Mouse (Mus musculus): Measurements from ENCODE around the gene Sema4b.

DNA sequence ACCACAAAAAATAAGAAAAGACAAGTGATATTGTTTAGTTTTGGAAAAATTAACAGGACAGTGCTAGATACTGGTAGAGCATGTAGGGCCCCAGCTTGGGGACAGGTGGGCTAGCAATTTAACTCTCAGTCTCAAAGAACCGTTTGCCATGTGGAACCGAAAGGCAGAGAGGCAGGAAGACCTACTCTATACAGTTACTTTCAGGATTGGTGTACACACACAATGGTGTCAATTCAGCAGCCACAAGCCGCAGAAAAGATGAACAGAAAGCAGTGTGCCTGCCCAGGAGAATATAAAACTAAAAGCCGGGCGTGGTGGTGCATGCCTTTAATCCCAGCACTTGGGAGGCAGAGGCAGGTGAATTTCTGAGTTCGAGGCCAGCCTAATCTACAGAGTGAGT is 6.9 kb upstream of the Sema4b start:
- no peak for TF ChIP-seq CTCF (IDR thresholded peaks at IDR 0.05; ENCODE audit: low read depth)
- no peak for TF ChIP-seq EP300 (IDR thresholded peaks at IDR 0.05; ENCODE audit: low read depth)

Data from liver, embryonic 14.5 days (tissue).